Mouse (Mus musculus) embryonic fibroblast, embryonic 13.5 days (primary cell): ENCODE measurements around the gene Fndc3a.

ENCODE experiments used
- CTCF ChIP-seq: IDR thresholded peaks from 2 replicates; pipeline ENCODE4 v1.5.1; 2011; ENCODE audit warnings: mild to moderate bottlenecking, control low read depth, low read length, moderate library complexity, borderline replicate concordance; ENCODE audit not compliant: insufficient read depth
- POLR2A ChIP-seq: IDR thresholded peaks from 2 replicates; pipeline ENCODE4 v1.6.1; 2011; ENCODE audit warnings: low read depth, mild to moderate bottlenecking, control low read depth, low read length, moderate library complexity

DNA sequence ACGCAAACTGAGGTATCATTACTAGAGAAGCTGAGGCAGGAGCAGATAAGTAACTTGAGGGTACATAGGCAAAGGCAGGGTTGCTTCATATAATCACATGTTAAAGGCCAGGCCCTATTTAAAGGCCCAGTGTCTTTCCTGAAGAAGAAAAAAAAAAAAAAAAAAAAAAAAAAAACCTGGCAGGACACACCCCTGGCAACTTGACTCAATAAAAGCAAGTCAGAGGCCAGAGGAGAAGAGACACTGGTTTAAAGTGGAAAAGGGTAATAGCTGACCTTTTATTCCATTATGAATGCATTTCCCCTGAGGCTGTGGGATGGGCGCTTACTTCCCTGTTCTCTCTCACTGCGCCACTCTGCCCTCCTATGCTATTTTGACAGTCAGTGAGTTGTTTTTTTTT is 105.7 kb downstream of the Fndc3a start:
- TF ChIP-seq POLR2A: no peak
- no peak for TF ChIP-seq CTCF
